Mouse (Mus musculus) retina, embryonic 14.5 days (tissue): Measurements from ENCODE around the gene Ttc6.

Experiments used
- DNase-seq: peaks from one replicate; pipeline ENCODE4 v3.0.0-alpha.2; 2015; ENCODE audit warnings: low spot score

The Ttc6 gene

DNA sequence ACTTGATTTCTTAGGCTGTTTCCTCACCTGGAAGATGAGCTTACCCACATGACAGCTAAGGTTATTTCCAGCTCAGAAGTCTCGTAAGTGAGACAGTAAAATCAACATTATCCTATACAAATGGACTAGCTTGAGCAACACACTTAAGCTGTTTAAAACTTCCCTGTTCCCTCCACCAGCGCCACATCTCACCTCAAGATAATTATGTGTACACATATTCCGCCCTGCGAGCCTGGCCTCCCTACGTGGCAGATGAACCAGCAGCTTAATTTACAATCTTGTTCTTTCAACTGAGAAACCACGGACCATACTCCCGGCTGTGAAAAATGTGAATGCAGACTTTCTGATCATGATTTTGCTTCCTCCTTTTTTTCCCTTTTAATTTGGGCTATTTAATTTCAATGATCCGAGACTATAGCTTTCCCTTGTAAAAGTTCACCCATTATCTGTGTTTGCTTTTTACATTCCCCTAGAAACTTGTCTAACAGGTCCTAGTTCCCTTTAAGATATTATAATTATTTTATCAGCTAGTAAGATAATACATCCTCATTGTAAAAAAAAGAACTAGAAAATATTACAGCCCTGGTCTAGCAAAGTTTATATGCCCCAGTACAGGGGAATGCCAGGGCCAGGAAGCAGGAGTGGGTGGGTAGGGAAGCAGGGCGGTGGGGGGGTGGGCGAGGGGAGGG is 99.2 kb downstream of the Ttc6 start:
- DNase-seq: no peak

DNA sequence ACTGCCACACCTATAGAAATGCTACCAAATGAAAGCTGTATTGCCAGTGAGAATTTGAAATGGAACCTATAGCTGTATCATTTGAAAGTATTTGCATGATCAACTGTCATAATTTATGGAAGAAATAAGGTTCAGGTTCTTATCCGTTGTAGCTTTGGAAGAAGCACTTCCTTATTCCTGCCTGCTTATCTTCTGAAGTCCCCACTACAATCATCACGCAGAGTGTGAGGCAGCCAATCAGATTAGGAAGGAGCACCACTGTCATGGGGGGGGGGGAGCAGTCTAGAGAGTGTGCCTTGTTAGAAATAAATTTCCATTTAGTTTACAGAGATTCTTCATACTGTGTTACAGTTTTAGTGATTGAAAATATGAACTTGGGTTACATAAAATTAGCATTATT is 108.5 kb downstream of the Ttc6 start:
- no peak for DNase-seq

DNA sequence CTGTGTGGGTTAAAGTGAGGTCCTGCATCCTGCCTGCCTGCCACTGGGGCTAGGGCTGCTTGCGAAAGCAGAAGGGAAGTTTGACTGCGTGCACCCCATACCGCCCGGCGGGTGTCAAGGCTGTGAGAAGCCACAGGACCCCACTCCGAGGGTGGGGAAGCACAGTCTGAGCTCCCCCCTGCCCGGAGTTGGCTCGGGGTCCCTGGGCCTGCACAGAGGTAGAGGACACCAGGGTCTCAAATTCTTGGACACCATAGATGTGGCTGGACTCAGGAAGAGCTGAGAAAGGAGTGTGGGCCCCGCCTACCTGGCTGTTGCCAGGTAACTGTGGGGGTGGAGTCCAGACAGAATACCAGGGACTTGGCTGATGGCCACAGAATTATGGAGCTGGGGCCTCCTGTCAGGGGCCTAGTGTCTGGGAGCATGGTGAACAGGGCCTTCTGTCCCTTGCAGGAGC is 121.1 kb downstream of the Ttc6 start:
- no peak for DNase-seq

DNA sequence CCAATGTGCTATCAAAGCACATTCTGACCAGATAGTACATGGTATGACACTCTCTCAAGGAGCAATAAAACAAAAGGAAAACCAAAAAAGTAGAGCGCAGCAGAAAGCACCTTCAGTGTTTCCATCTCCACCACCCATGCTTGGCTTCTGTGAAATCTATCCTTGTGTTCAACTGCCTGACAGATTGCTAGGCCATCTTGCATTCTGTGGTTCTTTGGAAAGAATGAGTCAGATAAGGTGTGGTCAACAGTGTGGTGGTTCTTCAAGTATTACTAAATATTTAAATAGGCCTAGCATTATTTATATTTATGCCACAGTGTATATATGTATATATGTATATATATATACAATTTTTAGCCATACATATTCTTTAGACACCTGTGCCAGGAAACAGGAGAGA is 146.1 kb downstream of the Ttc6 start:
- no peak for DNase-seq

DNA sequence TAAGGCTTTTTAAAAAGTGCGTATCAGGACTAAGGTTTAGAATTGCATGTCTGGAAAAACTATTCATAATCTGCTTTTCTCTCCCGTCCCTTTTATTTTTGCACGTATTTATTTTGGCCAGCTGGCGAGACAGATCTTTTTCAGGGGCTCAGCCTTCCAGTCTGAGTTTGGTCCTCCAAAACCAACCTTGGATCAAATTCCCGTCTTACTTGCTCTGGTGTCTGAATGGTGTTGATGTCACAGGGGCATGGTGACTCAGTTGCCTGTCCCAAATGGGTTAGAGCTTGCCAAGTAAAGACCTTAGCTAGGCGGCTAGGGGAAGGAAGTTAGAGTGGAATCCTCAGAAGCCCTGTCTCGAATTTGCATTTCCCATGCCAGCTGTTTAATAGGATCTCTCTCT is 200.8 kb downstream of the Ttc6 start:
- DNase-seq: no peak

DNA sequence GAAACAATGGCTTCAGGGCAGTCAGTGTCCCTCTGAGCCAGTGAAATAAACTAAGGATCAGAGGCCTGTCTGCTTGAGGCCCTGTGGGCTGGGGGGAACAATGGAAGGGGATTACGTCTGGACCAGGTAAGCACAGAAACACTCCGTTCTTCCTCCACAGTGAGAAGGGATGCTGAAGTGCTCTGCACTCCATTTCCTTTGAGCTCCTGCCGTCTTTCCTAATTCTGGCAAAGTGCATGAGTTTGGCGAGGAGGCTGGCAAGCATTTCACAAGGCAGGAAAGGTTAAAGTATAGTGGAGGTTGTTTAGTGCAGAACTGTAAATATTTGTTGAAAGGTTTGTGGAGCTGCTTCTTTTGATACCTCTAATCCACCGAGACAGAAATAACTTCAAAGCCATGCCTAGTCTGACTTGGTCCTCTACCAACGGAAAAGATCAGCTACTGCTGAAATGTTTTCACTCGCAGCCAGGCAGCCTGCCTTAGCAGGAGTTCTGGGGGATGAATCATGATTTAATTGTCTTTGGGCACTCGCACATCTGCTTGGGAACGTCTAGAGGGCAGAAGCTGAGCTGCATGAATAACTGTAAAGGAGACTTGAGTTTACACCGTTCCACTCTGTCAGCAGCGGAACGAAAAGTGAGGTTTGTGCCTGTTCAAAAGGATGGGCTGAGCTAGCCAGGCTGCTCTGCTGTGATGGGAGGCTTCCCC is 212.5 kb downstream of the Ttc6 start:
- DNase-seq: peak; percentile 33

DNA sequence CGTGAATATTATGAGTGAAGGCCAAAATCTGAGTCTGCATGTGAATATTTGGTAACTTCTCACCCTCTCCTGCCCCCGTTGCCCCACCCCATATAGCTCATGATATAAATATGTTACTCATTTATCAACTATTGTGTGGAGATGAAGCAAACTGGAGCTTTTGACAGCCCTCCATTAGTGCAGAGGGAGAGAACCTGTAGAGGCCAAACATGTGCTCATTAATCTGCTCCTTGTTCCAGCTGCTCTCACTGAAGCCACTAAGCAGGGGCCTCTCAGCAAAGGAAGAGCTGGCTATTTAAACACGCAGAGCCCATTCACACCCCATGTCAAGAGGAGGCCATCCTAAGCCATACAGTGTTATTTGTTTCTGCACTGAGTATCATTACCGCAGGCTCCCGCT is 218.0 kb downstream of the Ttc6 start:
- peak; percentile 5 for DNase-seq

DNA sequence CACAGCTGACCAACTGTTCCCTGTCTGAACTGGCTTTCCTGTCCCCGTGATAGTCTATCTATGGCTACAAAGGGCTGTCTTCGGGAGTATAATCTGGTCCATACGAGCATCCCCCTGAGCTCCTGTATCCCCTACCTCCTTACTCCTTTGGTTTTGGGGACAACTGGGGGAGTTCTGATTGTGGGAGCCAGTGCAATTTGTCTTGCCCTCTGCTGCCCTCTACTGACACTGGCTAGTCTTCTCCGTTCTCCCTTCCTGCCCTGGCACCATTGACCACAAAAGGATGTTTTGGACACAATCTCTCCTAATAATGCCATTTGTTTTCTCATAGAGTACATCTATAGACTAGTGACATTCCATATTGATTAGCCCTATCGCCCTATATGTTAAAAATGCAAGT is 223.6 kb downstream of the Ttc6 start:
- peak; percentile 75 for DNase-seq
